Mouse (Mus musculus): Measurements from ENCODE around the gene Abtb2. TPM values are rescaled to one million over a fixed set of nuclear protein-coding genes. Genes with fewer than 3 reads are reported as not detected.

The Abtb2 gene
- total RNA-seq, 2 experiments from 2014 or later: 33.4 to 51.6 TPM

DNA sequence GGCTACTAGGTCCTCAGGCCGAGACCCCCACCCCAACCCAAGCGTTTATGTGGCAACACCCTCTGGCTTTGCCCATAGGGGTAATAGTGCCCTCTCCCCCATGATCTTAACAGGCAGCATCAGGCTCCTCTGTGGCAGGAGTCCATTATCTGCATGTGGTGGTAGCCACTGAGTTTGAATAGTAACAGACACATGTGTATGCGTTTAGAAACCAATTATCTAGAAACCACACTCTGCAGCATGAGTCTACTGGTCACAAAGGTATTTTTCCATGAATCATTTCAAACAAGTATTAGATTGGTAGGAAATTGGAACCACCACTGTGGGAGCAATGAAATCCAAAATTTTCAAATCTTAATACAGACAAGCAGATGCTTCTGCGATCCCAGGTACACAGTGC, 119.5 kb downstream of the Abtb2 start:
- DNase-seq: no peak

DNA sequence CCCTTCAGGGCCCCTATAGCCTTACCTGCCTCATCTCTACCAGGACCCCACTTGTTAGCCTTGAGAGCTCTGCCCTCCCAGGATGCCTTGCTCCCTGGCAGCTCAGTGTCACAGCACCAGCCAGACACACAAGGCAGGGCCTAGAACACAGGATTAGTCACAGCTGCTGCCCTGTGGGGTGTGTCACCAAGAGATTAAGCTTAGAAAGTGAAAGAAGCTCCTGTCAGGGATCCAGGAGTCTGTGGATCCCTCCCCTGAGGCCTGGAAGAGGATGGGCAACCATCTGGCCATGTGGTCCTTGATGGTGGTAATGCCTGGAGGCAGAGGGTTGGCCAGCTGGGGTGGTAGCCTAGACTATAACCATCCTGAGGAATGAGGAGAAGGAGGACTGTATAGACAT, 121.0 kb downstream of the Abtb2 start:
- DNase-seq: peak; percentile 17 to 51

GRCm38 (mm10) chr2:103687888-103688287, 121.8 kb downstream of the Abtb2 start:
- no peak for DNase-seq

GRCm38 (mm10) chr2:103690425-103690824, 124.3 kb downstream of the Abtb2 start:
- no peak for DNase-seq

DNA sequence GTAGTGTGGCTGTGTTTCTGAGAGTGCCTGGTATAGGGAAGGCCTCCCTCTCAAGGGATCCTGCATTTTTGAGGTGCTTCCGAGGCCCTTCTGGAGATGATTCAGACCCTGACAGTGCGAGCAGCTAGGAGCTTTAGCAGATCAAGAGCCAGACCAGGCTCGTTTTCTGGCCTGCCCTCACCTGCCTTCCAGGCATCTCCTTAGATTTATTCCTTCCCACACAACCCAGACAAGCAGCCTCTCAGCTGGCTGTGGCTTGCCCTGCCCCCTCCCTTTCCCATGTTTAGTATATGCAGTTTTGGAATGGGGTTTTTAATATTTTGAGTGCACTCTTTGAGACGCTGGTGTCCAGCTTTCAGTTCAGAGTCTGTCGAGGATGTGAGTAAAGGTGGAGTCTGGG, 124.7 kb downstream of the Abtb2 start:
- DNase-seq: no peak

- no peak for DNase-seq
Measured at GRCm38 (mm10) chr2:103691278-103691677, 125.2 kb downstream of the Abtb2 start.

- DNase-seq: no peak
Measured at GRCm38 (mm10) chr2:103692810-103693209, 126.7 kb downstream of the Abtb2 start.

- DNase-seq: no peak
Measured at GRCm38 (mm10) chr2:103694777-103695563, 128.9 kb downstream of the Abtb2 start.

DNA sequence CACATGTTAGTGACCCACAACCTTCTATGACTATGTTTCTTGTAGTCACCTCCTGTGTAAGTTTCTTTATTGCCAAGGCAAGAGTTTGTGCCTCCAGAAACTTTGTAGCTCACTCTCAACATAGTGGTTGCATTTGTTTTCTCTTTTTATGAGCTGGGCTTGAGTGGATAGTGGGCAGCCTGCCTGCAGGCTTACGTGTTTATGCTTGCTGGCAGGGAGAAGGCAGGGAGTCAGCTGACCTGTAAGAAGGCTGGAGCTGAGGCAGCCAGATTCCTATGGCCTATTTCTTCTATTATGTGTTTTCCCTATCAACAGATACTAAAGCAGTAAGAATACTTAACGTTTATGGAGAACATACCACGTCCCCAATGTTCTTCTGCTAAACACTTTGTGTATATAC, 130.1 kb downstream of the Abtb2 start:
- peak; percentile 72 to 75 for DNase-seq

- no peak for DNase-seq
Measured at GRCm38 (mm10) chr2:103700514-103700913, 134.4 kb downstream of the Abtb2 start.

- DNase-seq: no peak
Measured at GRCm38 (mm10) chr2:103703336-103703735, 137.2 kb downstream of the Abtb2 start.

GRCm38 (mm10) chr2:103703865-103704264, 137.8 kb downstream of the Abtb2 start:
- DNase-seq: no peak

DNA sequence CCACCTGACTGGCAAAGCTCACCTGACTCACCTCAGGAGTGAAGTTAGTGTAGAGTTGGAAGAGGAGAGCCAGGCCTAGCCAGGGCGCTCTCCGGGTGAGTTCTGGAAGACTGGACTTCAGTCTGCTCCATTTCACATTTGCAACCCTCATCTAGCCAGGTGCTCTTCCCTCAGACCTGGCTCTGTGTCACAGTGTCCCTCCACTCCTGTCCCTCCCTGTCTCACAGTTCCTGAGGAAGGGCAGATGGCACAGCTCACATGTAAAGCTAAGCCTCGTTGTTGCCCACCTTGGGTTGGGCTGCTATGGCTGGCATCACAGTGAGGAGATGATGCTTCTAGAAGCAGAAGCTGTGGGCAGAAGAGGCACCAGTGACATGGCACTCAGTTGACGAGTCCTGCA, 139.7 kb downstream of the Abtb2 start:
- no peak for DNase-seq

DNA sequence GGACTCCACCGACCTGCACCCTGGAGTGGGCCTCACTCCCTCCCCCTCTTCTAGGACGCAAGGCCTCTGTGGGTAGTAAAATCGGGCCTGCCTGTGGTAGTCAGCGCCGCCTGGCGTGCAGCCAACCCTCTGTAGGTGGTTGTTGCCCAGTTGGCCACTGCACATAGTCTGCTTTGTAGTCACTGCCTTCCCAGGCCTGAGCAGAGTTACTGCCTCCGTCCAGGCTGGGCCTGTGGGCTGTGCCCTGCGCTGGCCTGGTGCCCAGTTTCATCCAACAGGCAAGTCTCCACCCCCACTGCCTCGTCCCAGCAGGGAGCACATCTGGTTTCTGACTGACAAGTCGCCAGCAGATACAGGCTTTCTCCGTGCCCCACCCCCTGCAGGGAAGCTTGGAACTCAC, 140.1 kb downstream of the Abtb2 start:
- peak; percentile 80 to 87 for DNase-seq

GRCm38 (mm10) chr2:103707056-103707776, 141.1 kb downstream of the Abtb2 start:
- DNase-seq: no peak

DNA sequence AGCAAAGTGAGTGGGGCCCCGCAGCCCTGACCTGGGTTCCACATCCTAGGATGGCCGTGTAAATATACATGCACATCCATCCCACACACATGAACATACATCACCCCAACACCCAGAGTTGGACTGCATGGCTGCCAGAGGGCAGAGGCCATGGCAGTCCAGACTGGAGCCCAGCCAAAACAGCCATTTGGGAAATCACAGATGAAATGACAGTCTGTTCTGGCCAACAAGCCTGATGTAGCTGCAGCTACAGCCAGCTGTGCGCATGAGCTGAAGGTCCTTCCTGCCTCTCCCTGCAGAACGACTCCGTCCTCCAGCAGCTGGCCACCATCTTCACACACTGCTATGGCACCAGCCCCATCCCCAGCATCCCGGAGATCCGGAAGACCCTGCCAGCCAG, 144.7 kb downstream of the Abtb2 start:
- no peak for DNase-seq

- DNase-seq: no peak
Measured at GRCm38 (mm10) chr2:103713831-103714230, 147.7 kb downstream of the Abtb2 start.

DNA sequence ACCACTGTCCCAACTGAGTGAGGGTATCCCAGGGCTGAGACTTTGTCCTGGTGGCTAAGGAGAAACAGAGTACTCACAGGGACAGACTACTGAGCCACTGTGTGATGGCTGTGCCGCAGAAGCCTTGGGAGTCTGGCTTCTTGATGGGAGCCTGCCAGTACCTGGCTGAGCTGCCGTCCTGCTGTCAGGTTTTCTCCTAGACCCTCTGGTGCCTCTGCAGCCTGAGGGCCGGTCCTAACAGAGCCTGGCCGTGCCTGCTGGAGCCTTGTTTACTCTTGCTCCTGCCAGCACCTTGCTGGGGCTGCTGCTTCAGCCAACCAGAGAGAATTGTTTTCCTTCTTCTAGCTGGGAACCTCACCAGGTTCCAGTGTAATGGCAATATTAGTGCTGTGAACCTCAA, 148.3 kb downstream of the Abtb2 start:
- DNase-seq: no peak

- DNase-seq: peak; percentile 70 to 80
Measured at GRCm38 (mm10) chr2:103718594-103719291, 152.6 kb downstream of the Abtb2 start.

- DNase-seq: no peak
Measured at GRCm38 (mm10) chr2:103719292-103719646, 153.2 kb downstream of the Abtb2 start.

- DNase-seq: peak in 1 of 2 experiments; percentile 26
Measured at GRCm38 (mm10) chr2:103724521-103724920, 158.4 kb downstream of the Abtb2 start.

- no peak for DNase-seq
Measured at GRCm38 (mm10) chr2:103728027-103728540, 162.0 kb downstream of the Abtb2 start.

DNA sequence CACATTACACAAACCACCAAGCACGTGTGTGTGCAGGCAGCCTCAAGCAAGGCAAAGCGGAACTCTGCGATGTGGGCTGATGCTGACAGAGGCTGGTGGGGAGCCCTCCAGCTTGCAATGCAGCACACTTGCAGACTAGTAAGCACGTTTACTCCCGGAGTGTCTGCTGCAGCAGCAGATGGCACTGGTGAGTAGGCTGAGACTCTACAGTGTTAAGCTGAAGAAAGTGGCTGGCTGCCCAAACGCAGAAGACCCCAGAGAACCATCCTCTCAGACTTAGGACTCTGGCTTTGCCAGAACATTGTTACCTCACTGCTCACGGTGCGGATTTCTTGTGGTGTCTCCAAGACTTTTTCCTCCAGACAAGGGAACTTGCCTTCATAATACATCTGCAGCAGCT, 164.9 kb downstream of the Abtb2 start:
- no peak for DNase-seq
